Mouse (Mus musculus): ENCODE measurements around the gene Ppp1r32. TPM values are rescaled to one million over a fixed set of nuclear protein-coding genes. Genes with fewer than 3 reads are reported as not detected.

The Ppp1r32 gene
- polyA plus RNA-seq, 1 experiment from 2014 or later, result 3.0 TPM

DNA sequence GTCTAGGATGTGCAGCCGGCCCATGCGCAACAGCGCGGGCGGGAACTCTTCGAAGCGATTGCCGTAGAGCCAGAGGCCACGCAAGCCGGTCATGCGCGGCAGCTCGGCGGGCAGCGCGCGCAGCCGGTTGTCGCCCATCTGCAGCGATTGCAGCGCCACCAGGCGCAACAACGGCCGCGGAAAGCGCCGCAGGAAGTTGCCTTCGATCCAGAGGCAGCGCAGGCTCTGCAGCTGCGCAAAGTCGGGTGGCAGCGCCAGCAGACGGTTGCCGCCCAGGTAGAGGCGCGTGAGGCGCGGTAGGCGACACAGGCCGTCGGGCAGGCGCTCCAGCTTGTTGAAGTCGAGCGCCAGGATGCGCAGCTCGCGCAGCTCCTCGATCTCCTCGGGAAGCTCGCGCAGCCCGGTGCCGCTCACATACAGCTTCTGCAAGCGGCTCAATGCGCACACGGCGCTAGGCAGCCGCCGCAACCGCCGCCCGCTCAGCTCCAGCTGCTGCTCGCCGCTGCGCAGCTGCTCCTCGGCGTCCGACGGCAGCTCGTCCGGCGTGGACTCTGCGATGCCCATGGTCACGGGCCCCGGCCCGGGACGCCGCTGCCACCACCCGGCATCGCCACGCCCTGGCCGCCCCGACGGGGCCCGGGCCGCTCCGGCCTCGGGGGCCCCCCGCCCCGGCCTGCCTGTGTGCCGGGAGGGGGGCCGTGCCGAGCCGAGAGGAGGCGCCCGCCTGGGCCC, 25.8 kb downstream of the Ppp1r32 start, which contains the start of gene Lrrc10b:
Lrrc10b (minus strand) TSS at position 722 of the 732 bp plus-strand sequence.
- H3K4me2 ChIP-seq, result peak within 1 kb of the TSS; percentile 83
- peak; percentile 57 for ATAC-seq (ENCODE audit: low FRiP score)
- peaks cover 35% of the 10 kb centered on the region for H3K4me1 ChIP-seq (replicated peaks)
- peaks cover 89% of the 10 kb centered on the region for H3K27me3 ChIP-seq
- H3K36me3 ChIP-seq, result no peaks in the 10 kb centered on the region
- WGBS, result under 1% methylated on average over 78 of the region's 96 CpGs
- peak within 1 kb of the TSS; percentile 76 for H3K27ac ChIP-seq
- peak within 1 kb of the TSS; percentile 71 for H3K9ac ChIP-seq
- H3K4me3 ChIP-seq, result peak within 1 kb of the TSS; percentile 50
- H3K9me3 ChIP-seq, result no peaks in the 10 kb centered on the region

DNA sequence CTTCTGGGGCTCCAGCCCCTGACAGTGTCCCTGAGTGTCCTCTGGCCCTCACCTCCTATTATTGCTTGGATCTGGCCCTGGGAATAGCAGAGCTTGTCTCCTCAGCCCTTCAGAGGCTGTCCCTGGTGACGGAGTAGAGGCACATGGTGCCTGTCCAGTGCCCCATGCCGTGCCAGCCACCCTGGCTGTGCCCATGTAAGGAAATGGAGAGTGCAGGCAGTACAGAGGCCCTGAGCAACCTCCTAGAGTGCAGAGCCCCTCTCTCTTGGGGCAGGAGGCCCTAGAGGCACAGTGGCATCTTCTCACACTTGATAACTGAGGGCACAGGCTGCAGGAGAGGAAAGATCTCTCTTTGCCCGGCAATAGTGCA, 27.3 kb downstream of the Ppp1r32 start:
- H3K4me1 ChIP-seq (replicated peaks), result peaks cover 35% of the 10 kb centered on the region
- H3K4me3 ChIP-seq, result no peak overlapping the region
- peaks cover 77% of the 10 kb centered on the region for H3K27me3 ChIP-seq
- 75% methylated on average over 3 of the region's 3 CpGs for WGBS
- ATAC-seq (ENCODE audit: low FRiP score), result no peak
- H3K27ac ChIP-seq, result no peak overlapping the region
- H3K9me3 ChIP-seq, result no peaks in the 10 kb centered on the region
- H3K36me3 ChIP-seq, result no peaks in the 10 kb centered on the region
- peak overlapping the region; percentile 83; the same call in 1 of the 2 replicates for H3K4me2 ChIP-seq
- H3K9ac ChIP-seq, result no peak overlapping the region

DNA sequence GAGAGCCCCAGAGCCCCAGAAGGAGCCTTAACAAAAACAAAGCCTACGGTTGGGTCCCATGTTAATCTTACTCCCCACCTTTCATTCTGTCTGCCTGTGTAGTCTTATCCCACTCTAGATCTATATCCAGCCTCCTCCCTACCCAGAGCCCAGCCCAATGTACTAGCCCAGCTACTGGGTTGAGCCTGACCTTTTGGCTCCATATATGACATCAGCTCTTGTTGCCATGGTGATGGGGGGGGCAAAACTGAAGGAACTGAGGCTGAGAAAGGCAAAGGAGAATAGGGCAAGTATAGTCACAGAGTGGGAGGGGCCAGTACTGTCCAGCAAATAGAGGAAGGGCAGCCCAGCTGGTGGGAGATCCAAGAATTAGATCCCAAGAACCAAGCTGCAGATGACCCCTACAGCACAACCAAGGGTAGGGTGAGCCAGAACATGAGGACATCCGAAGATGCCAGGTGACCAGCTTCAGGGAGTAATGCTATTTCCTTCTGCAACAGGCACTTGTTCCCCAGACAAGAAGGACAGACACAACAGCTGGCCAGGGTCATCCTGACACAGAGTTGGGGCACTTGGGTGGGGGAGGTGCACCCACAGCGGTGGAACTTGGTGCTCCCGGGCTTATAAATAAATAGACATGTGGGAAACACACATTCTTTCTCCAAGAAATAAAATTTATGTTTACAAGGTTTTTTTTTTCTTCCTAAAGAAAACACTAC, 27.9 kb downstream of the Ppp1r32 start:
- peaks cover 72% of the 10 kb centered on the region for H3K27me3 ChIP-seq

DNA sequence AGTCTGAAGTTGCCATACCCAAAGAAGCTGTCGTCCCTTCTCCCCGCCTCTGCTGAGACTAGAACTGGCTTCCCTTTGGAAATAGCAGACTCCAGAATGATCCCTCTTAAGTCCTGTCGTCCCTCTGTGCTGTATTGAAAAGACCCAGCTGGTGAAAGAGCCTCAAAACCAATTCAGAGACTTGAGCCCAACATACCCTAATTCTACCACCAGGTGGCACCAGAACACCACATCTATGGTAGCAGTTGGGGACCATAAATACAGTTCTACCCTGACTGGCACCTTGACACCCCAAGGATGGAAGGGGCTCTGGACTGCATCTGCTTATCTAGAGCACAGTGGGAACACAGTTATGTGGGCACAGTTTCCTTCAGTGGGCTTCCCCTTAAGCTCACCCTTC, 33.0 kb downstream of the Ppp1r32 start:
- Histone ChIP-seq H3K36me3 (peaks cover 37% of the 10 kb centered on the region), H3K4me1 (replicated peaks) (0 out of 2 replicates have a peak, but pooled peaks cover 2% of the 10 kb centered on the region), H3K27ac (no peak overlapping the region), H3K27me3 (peaks cover 24% of the 10 kb centered on the region), H3K9ac (no peak overlapping the region; the same call in 1 of the 2 replicates), H3K4me2 (no peak overlapping the region), H3K4me3 (no peak overlapping the region), H3K9me3 (no peaks in the 10 kb centered on the region)
- ATAC-seq (ENCODE audit: low FRiP score), result peak; percentile 62
- WGBS, result 15% methylated on average over 3 of the region's 3 CpGs

More for the DNA sequence above, 27.9 kb downstream of the Ppp1r32 start:
- 70% methylated on average over 4 of the region's 4 CpGs for WGBS
- Histone ChIP-seq H3K9ac (no peak overlapping the region), H3K4me2 (no peak overlapping the region), H3K4me3 (no peak overlapping the region), H3K27ac (no peak overlapping the region), H3K4me1 (replicated peaks) (peaks cover 31% of the 10 kb centered on the region), H3K36me3 (no peaks in the 10 kb centered on the region), H3K9me3 (no peaks in the 10 kb centered on the region)
- no peak for ATAC-seq (ENCODE audit: low FRiP score)

DNA sequence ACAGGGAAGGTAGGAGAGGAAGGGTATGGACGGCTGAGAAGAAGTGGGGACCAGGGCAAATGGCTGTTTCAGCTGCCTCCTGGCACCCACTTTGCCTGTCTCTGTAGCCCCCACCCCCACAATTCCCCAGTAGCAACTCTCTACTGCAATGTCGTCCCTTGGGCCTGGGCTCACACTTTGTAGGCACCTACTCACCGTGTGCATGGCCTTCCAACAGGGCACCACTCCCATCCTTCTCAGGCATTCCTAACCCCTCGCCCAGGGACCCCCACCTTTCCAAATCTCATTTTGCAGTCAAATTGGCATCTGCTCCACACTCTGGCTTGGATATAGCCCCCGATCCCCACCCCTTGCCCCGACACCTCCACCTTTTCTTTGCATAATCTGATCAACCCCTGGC, 33.5 kb downstream of the Ppp1r32 start:
- Histone ChIP-seq H3K4me1 (replicated peaks) (no peaks in the 10 kb centered on the region), H3K36me3 (peaks cover 41% of the 10 kb centered on the region), H3K27ac (no peak overlapping the region), H3K27me3 (peaks cover 18% of the 10 kb centered on the region), H3K9me3 (no peaks in the 10 kb centered on the region), H3K4me3 (no peak overlapping the region), H3K4me2 (no peak overlapping the region), H3K9ac (no peak overlapping the region; the same call in 1 of the 2 replicates)
- ATAC-seq (ENCODE audit: low FRiP score), result peak; percentile 19
- 70% methylated on average over 6 of the region's 6 CpGs for WGBS

DNA sequence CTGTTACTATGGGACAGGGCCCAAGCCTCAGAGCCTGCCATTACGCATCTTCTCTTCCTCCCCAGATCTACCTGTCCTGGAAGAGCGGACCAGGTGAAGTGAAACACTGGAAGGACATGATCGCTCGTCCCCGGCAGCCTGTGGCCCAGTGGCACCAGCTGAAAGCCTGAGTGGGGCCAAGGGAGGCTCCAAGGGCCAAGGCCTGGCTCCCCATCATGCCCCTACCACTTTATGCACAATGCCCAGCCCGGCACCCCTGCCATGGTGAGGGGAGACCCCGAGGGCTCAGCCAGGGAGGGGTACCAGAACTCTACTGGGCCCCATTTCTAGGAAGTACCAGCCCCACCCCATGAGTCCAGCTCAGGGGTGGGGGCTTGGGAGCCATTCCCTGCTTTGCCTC, 34.5 kb downstream of the Ppp1r32 start:
- Histone ChIP-seq H3K27ac (no peak overlapping the region), H3K4me3 (no peak overlapping the region), H3K9me3 (no peaks in the 10 kb centered on the region), H3K27me3 (peaks cover 12% of the 10 kb centered on the region), H3K4me2 (no peak overlapping the region), H3K9ac (no peak overlapping the region), H3K36me3 (peaks cover 51% of the 10 kb centered on the region), H3K4me1 (replicated peaks) (no peaks in the 10 kb centered on the region)
- no peak for ATAC-seq (ENCODE audit: low FRiP score)
- WGBS, result 91% methylated on average over 7 of the region's 7 CpGs

DNA sequence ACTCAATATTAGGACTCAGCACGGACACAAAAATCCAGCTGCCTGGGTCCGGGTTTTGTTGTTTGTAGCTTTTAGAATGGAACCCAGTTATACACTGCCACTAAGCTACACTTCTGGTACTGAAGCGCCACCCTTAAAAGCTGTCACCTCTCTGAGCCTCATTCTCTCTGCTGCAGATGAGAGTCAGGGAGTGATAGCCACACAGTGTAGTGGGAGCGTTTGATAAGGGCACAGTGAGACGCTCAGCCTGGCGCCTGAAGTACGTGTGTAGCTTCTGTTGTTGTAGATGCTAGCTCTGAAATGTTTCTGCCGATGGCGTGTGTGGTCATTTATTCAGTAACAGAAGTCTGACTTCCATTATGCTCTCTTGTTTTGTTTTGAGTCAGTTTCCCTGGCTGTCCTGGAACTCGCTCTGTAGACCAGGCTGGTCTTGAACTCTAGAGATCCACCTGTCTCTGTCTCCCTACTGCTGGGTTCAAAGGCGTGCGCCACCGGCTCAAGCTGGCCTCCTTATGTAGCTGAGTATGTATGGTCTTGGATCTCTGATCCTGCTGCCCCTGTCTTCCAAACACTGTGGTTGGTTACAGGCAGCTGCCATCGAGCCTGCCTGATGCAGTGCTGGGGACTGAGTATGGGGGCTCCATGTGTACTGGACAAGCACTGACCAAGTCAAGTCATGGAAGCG, 37.9 kb downstream of the Ppp1r32 start:
- WGBS, result 94% methylated on average over 15 of the region's 15 CpGs

DNA sequence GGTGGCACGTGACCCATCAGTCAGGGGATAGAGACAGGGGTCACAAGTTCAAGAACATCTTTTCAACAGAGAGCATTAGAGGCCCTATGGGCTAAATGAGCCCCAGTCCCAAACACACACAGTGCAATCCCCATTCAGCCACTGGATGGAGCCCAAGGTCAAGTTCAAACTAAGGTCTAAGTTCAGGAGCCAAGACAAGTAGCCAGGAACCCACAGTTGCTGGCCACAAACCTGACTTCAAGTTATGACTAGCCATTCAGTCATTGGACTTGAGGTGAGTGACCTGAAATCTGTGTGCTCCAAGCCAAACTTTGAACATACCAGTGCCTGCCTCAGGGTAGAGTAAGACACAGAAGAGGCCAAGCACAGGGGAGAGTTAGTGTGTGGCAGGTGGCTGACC, 45.2 kb downstream of the Ppp1r32 start:
- no peak overlapping the region for H3K27ac ChIP-seq
- no peak for ATAC-seq (ENCODE audit: low FRiP score)
- no peaks in the 10 kb centered on the region for H3K4me1 ChIP-seq (replicated peaks)
- no peaks in the 10 kb centered on the region for H3K9me3 ChIP-seq
- H3K9ac ChIP-seq, result no peak overlapping the region
- H3K4me2 ChIP-seq, result no peak overlapping the region
- peaks cover 17% of the 10 kb centered on the region for H3K36me3 ChIP-seq
- H3K27me3 ChIP-seq, result peaks cover 13% of the 10 kb centered on the region
- no peak overlapping the region for H3K4me3 ChIP-seq
- WGBS, result 64% methylated on average over 1 of the region's 1 CpGs

More for the DNA sequence above, 37.9 kb downstream of the Ppp1r32 start:
- Histone ChIP-seq H3K27ac (no peak overlapping the region), H3K9ac (no peak overlapping the region), H3K27me3 (no peaks in the 10 kb centered on the region), H3K9me3 (no peaks in the 10 kb centered on the region), H3K4me1 (replicated peaks) (no peaks in the 10 kb centered on the region), H3K4me2 (no peak overlapping the region), H3K4me3 (no peak overlapping the region), H3K36me3 (peaks cover 69% of the 10 kb centered on the region)
- ATAC-seq (ENCODE audit: low FRiP score), result no peak

DNA sequence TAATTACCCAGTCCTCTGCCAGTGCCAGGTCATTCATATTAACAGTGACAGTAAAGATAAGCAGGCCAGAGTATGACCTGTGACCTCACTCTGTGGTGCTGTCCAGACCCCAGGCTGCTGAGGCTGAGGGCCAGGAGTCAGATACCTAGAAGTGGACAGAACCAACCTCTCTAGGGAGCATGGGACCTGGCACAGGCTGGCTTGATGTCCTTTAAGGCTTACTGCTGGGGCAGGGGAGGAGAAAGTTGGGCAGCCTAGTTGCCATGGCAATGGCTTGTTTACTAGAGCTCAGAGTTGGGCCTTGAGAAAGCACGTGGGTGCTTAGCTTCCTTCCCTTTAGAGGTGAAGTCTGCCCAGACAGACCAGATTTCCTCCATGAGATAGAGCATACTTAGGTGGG, 46.0 kb downstream of the Ppp1r32 start:
- H3K9ac ChIP-seq, result no peak overlapping the region
- no peak for ATAC-seq (ENCODE audit: low FRiP score)
- peaks cover 17% of the 10 kb centered on the region for H3K36me3 ChIP-seq
- H3K4me1 ChIP-seq (replicated peaks), result 0 out of 2 replicates have a peak, but pooled peaks cover 2% of the 10 kb centered on the region
- H3K27me3 ChIP-seq, result peaks cover 17% of the 10 kb centered on the region
- 25% methylated on average over 1 of the region's 1 CpGs for WGBS
- no peaks in the 10 kb centered on the region for H3K9me3 ChIP-seq
- H3K4me3 ChIP-seq, result no peak overlapping the region
- no peak overlapping the region for H3K27ac ChIP-seq
- H3K4me2 ChIP-seq, result no peak overlapping the region

DNA sequence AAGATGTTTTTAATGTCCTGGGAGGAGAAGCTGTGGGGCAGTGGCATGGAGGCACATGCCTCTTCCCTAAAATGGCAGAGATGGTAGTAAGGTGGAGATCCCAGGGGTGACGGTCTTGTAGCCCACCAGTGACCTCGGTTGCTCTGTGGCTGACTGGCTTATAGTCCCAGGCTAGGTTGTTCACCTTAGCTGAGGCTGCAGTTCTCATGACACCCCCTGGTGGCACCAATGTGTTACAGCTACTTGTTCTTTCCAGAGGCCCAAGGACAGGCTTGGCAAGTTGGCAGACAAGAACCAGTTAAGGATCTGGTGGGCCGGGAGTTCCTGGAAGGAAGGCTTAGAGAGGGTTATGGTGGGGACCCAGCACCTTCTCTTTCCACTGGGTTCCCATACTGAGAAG, 46.8 kb downstream of the Ppp1r32 start:
- Histone ChIP-seq H3K4me3 (no peak overlapping the region), H3K4me1 (replicated peaks) (peaks cover 3% of the 10 kb centered on the region; the same call in 1 of the 2 replicates), H3K4me2 (no peak overlapping the region), H3K9me3 (no peaks in the 10 kb centered on the region), H3K27me3 (peaks cover 17% of the 10 kb centered on the region), H3K9ac (no peak overlapping the region), H3K36me3 (peaks cover 14% of the 10 kb centered on the region), H3K27ac (no peak overlapping the region)
- peak; percentile 45 for ATAC-seq (ENCODE audit: low FRiP score)
- WGBS, result 44% methylated on average over 3 of the region's 3 CpGs

DNA sequence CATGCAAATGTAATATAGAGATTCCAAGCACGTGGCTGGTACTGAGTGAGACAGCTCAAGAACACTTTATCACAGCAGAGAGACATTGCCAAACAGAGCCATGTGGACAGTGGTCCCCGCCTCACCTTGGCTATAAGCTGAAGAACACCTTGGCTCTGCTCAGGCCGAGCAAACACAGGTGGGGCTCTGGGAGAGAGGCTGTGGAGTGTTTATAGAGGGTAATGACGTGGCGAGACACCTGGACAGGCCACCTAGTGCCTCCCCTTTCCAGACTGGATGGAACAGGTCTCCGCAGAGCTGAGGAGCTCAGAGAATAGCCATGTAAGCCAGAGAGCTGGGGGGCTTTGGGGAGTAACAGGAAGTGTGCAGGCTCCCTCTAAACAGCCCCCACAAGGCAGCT, 47.8 kb downstream of the Ppp1r32 start:
- 82% methylated on average over 6 of the region's 6 CpGs for WGBS
- H3K36me3 ChIP-seq, result peaks cover 4% of the 10 kb centered on the region
- no peaks in the 10 kb centered on the region for H3K9me3 ChIP-seq
- ATAC-seq (ENCODE audit: low FRiP score), result no peak
- H3K27ac ChIP-seq, result no peak overlapping the region
- peaks cover 3% of the 10 kb centered on the region; the same call in 1 of the 2 replicates for H3K4me1 ChIP-seq (replicated peaks)
- H3K9ac ChIP-seq, result no peak overlapping the region
- no peak overlapping the region for H3K4me2 ChIP-seq
- no peak overlapping the region for H3K4me3 ChIP-seq
- H3K27me3 ChIP-seq, result peaks cover 17% of the 10 kb centered on the region

DNA sequence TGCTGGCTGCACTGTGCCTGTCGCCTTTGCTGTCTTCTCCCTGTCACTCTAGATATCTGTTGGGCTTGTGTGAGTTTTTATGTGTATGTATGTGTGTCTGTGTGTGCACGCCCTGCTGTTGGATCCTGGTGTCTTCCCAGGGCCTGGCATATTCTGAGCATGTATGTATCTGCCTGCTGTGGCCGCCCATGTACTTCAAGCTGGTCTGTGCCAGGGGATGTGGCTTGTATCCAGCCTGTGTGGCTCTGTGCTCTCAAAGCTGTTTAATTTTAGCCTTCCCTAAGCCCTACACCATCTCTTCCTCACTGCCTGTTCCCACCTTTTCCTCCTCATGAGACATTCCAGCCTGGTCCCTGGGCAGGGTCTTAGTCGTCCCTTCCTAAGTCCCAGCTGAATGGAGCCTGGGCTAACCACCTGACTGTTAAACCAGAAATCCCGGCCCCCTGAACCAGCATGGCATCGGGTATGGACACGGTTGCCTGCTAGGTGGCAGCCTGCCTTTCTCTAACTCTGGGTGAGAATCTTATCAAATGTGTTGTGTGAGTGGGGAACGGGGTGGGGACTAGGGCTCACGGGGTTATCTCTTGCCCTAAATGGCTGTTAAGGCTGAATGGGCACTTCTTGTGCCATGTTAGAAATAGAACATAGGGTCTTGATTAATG, 48.7 kb downstream of the Ppp1r32 start:
- peaks cover 17% of the 10 kb centered on the region for H3K27me3 ChIP-seq
- no peak overlapping the region for H3K4me2 ChIP-seq
- no peaks in the 10 kb centered on the region; the same call in 1 of the 2 replicates for H3K36me3 ChIP-seq
- H3K4me3 ChIP-seq, result no peak overlapping the region
- ATAC-seq (ENCODE audit: low FRiP score), result no peak
- H3K9me3 ChIP-seq, result no peaks in the 10 kb centered on the region
- WGBS, result 77% methylated on average over 9 of the region's 9 CpGs
- H3K27ac ChIP-seq, result no peak overlapping the region
- no peak overlapping the region for H3K9ac ChIP-seq
- H3K4me1 ChIP-seq (replicated peaks), result peaks cover 3% of the 10 kb centered on the region; the same call in 1 of the 2 replicates
